Mouse (Mus musculus) central nervous system, embryonic 14 days (tissue): ENCODE measurements around the gene Aoc3. TPM values are rescaled to one million over a fixed set of nuclear protein-coding genes. Genes with fewer than 3 reads are reported as not detected.

Source experiments
- polyA plus RNA-seq: library from polyadenylated mRNA; depleted of rRNA; stranded (reverse); fragments of >200 nt; gene quantifications from 2 replicates; pipeline ENCODE4 v1.2.3, GENCODE M21; 2012; rRNA removed

The Aoc3 gene
- 0.27 and 0.85 TPM in 2 replicates for polyA plus RNA-seq

DNA sequence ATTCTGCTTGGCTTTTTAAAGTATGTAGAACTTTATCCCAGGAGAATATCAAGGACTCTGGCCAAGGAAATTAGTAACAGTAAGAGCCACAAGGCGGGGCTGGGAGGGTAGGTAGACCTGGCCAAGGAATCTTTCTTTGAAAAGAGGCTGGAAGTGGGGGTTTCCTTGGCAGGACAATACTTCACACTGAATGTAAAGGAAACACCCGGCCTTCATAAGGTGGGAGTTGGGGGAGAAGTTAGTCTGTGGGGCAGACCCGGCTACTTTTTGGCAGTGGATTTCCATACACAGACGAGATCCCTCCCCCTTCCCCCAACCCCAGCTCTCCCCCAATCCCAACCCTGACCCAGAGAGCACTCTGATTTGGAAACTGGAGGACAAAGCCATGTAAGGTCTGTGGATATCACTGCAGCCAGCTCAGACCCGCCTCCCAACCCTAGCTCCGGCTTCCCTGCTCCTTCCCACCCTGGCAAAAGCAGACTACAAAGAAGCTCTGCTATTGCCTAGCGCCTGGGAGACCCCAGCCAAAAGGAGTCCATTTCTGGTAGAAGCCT lies at the start of gene Aoc3:
TSS of gene Aoc3 (plus strand) at position 235 of the 554 bp plus-strand sequence.

DNA sequence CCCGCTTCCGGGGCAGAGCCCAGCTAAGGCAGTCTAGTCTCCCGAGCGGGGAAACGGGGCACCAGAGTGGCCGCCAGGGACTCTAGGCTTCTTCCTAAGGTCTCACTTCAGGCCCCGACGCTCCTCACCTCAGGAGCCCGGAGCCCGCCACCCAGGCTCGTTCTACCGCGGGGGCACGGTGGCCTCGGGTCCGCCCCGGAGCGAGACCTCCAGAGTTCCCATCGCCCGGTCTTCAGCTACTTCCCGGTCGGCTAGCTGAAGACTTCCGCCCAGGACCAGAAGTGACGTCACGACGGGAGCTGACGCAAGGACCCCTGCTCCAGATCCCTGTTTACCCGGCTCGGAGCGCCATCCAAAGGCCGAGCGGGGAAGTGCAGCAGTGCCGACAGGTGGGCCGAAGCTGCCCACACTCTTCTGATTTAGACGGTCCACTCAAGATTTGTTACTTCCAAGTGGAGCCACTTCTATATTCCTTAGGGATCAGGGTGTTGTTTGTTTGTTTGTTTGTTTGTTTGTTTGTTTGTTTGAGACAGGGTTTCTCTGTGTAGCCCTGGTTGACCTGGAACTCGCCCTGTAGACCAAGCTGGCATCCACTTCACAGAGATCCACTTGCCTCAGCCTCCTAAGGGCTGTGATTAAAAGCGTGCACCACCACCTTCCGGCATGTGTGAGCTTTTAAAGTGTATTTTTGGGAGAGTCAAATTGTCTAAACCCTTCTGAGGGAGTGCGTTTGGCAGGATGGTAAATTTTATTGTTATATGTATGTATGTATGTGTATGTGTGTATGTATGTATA lies 28.2 kb upstream of the Aoc3 start, which contains the start of gene Becn1:
TSS of gene Becn1 (minus strand) at position 283 of the 795 bp plus-strand sequence.

DNA sequence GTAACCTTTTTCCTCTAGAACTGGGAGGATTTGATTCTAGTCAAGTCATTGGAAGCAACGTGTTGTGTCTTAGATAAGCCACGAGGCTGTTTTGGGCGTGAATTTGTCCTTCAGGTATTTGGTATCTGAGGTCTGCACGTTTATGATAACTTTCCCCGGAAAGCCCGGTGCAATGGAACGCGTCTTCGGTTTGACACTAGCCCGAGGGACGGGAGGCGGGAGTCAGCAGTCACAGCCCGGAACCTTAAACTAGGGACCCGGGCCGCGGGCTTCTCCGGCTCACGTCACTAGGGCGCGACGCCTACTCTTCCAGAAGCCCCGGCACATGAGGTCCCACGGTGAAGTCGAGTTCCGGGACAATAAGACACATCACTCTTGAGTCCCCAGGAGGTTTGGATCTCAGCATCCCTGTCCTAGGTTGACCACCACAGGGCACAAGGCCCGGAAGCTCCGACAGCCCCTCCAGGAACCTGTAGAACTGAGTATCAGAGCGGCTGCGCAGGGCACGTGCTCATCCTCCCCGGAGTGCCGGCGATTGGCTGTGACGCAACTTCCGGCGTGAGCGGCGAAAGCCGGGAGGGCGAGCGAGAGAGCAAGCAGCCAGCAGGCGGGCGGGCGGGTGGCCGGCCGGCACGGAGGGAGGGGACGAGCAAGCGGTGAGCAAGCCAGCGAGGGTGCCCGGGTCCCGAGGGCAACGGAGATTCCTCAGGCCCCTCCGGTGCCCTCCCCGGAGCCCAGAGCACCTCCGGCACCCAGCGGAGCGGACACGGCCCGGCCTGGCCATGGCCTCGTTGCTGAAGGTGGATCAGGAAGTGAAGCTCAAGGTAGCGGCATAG lies 14.5 kb upstream of the Aoc3 start, which contains the start of gene Psme3:
TSS of gene Psme3 (plus strand) at position 549 of the 836 bp plus-strand sequence.

DNA sequence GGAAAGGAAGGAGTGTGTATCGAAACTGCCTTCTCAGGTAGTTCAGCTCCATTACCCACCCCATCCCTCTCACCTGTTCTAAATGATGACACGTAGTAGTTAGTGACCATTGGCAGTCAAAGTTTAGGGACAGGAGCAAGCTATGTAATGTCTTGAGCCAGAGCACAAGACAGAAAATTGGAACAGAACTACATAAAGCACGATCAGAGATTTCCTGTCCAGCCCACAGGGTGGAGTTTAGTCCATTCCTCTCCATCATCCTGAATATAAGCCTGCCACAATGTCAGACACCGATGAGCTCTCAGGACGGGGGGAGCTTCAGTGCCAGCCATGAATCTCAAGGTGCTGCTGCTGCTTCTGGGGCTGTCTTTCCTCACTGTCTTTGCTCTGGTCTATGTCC lies 5.6 kb upstream of the Aoc3 start, which contains the start of gene Aoc2:
TSS of gene Aoc2 (plus strand) at position 301 of the 400 bp plus-strand sequence.

DNA sequence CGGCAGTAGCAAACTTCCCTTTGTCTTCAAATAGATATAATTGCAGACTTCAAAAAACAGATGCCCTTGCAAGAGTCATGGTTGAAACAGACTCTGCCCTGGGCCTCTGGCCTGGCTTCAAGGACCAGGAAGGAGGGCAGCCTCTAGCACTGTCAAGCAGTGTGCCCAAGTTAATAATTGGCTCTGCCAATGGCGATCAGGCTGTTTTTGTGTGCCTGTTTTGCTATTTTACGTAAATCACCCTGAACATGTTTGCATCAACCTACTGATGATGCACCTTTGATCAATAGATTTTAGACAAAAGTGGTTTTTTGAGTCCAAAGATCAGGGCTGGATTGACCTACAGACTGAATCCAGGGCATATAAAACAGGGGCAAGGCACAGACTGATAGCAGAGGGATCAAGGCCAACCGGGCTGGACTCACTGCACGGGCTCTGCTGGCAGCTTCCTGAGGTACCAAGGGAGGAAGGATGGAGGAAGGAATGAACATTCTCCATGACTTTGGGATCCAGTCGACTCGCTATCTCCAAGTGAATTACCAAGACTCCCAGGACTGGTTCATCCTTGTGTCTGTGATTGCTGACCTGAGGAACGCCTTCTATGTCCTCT lies 37.0 kb downstream of the Aoc3 start, which contains the start of gene G6pc:
TSS of gene G6pc (plus strand) at position 236 of the 610 bp plus-strand sequence.

Other genes with a start within 250 kb of the Aoc3 start
- gene Coasy, start 248.0 kb upstream of the Aoc3 start, polyA plus RNA-seq, result 53.2 and 56.6 TPM in 2 replicates
- 55.4 and 59.4 TPM in 2 replicates for gene Mlx, start 243.3 kb upstream of the Aoc3 start, polyA plus RNA-seq
- 26.7 and 35.7 TPM in 2 replicates for gene Psmc3ip, start 235.2 kb upstream of the Aoc3 start, polyA plus RNA-seq
- gene Retreg3, start 210.7 kb upstream of the Aoc3 start, polyA plus RNA-seq, result 61.6 and 65.4 TPM in 2 replicates
- gene Tubg1, start 210.7 kb upstream of the Aoc3 start, polyA plus RNA-seq, result 30.2 and 32.6 TPM in 2 replicates
- gene Tubg2, start 174.7 kb upstream of the Aoc3 start, polyA plus RNA-seq, result 25.1 and 25.6 TPM in 2 replicates
- gene Cntnap1, start 160.1 kb upstream of the Aoc3 start, polyA plus RNA-seq, result 3.3 and 5.1 TPM in 2 replicates
- 8.5 and 12.1 TPM in 2 replicates for gene Plekhh3, start 159.3 kb upstream of the Aoc3 start, polyA plus RNA-seq
- 0.16 and 0.34 TPM in 2 replicates for gene Ccr10, start 155.2 kb upstream of the Aoc3 start, polyA plus RNA-seq
- gene Ezh1, start 104.1 kb upstream of the Aoc3 start, polyA plus RNA-seq, result 27.4 and 32.0 TPM in 2 replicates
- gene Ramp2, start 84.6 kb upstream of the Aoc3 start, polyA plus RNA-seq, result 61.7 and 80.4 TPM in 2 replicates
- gene Vps25, start 76.9 kb upstream of the Aoc3 start, polyA plus RNA-seq, result 67.6 and 69.5 TPM in 2 replicates
- gene Wnk4, start 70.0 kb upstream of the Aoc3 start, polyA plus RNA-seq, result 5.1 and 10.7 TPM in 2 replicates
- gene Cntd1, start 51.6 kb upstream of the Aoc3 start, polyA plus RNA-seq, result 0.93 and 1.1 TPM in 2 replicates
- gene Coa3, start 51.5 kb upstream of the Aoc3 start, polyA plus RNA-seq, result 153 and 181 TPM in 2 replicates
- 116 and 133 TPM in 2 replicates for gene Becn1, start 28.3 kb upstream of the Aoc3 start, polyA plus RNA-seq
- 118 and 123 TPM in 2 replicates for gene Psme3, start 14.4 kb upstream of the Aoc3 start, polyA plus RNA-seq
- gene Aoc2, start 5.5 kb upstream of the Aoc3 start, polyA plus RNA-seq, result 9.5 and 10.2 TPM in 2 replicates
- gene G6pc, start 37.0 kb downstream of the Aoc3 start, polyA plus RNA-seq, result not detected in 2 replicates
- 55.6 and 56.6 TPM in 2 replicates for gene Aarsd1, start 87.0 kb downstream of the Aoc3 start, polyA plus RNA-seq
- 3.9 and 4.4 TPM in 2 replicates for gene Gm27029, start 94.2 kb downstream of the Aoc3 start, polyA plus RNA-seq
- 27.5 and 28.6 TPM in 2 replicates for gene Rundc1, start 94.5 kb downstream of the Aoc3 start, polyA plus RNA-seq
- gene Ptges3l, start 94.7 kb downstream of the Aoc3 start, polyA plus RNA-seq, result 3.3 and 7.2 TPM in 2 replicates
- gene Rpl27, start 111.7 kb downstream of the Aoc3 start, polyA plus RNA-seq, result 965 and 994 TPM in 2 replicates
- gene Ifi35, start 117.8 kb downstream of the Aoc3 start, polyA plus RNA-seq, result 5.3 and 8.1 TPM in 2 replicates
- gene Rnd2, start 134.4 kb downstream of the Aoc3 start, polyA plus RNA-seq, result 141 and 209 TPM in 2 replicates
- 147 and 149 TPM in 2 replicates for gene Vat1, start 135.6 kb downstream of the Aoc3 start, polyA plus RNA-seq
- gene Brca1, start 221.3 kb downstream of the Aoc3 start, polyA plus RNA-seq, result 5.7 and 7.4 TPM in 2 replicates
- gene Nbr1, start 221.5 kb downstream of the Aoc3 start, polyA plus RNA-seq, result 99.6 and 115 TPM in 2 replicates